Mouse (Mus musculus): ENCODE results near the gene Thbs2. TPM values are rescaled to one million over a fixed set of nuclear protein-coding genes. Genes with fewer than 3 reads are reported as not detected.
"Not testable (repeated sequence)": the region's sequence is repeated elsewhere in the genome, so short reads cannot be mapped to it uniquely, and the experiment has no call there.

The Thbs2 gene
- polyA plus RNA-seq, 1 experiment = 6.4 TPM

- H3K27ac ChIP-seq (ENCODE audit: insufficient read depth, low read length) = no peak overlapping the region
- WGBS = 89% methylated on average over 12 of the region's 12 CpGs
- no peaks in the 10 kb centered on the region for H3K27me3 ChIP-seq (ENCODE audit: control insufficient read depth, insufficient read depth, low read length)
- H3K36me3 ChIP-seq (ENCODE audit: control insufficient read depth, insufficient read depth, low read length) = no peaks in the 10 kb centered on the region
- H3K4me3 ChIP-seq (ENCODE audit: extremely low read depth, insufficient read depth, insufficient read length) = no peak overlapping the region
- no peak for DNase-seq (ENCODE audit: low read depth in 1 of 2, low spot score in 2 of 2)
- TF ChIP-seq POLR2A (IDR thresholded peaks at IDR 0.05; ENCODE audit: low read depth, low read length) = no peak
- no peak for TF ChIP-seq CTCF (IDR thresholded peaks at IDR 0.05; ENCODE audit: extremely low read depth, insufficient read depth, insufficient read length, insufficient replicate concordance)
- H3K4me1 ChIP-seq (ENCODE audit: control insufficient read depth, insufficient read depth, insufficient read length) = no peaks in the 10 kb centered on the region
Observed at GRCm38 (mm10) chr17:14627828-14628338, 66.2 kb downstream of the Thbs2 start.

GRCm38 (mm10) chr17:14624433-14624832 is 69.6 kb downstream of the Thbs2 start:
- TF ChIP-seq CTCF (IDR thresholded peaks at IDR 0.05; ENCODE audit: extremely low read depth, insufficient read depth, insufficient read length, insufficient replicate concordance) (no peak), POLR2A (IDR thresholded peaks at IDR 0.05; ENCODE audit: low read depth, low read length) (no peak)
- Histone ChIP-seq H3K27me3 (ENCODE audit: control insufficient read depth, insufficient read depth, low read length) (no peaks in the 10 kb centered on the region), H3K36me3 (ENCODE audit: control insufficient read depth, insufficient read depth, low read length) (no peaks in the 10 kb centered on the region), H3K4me3 (ENCODE audit: extremely low read depth, insufficient read depth, insufficient read length) (no peak overlapping the region), H3K4me1 (ENCODE audit: control insufficient read depth, insufficient read depth, insufficient read length) (no peaks in the 10 kb centered on the region), H3K27ac (ENCODE audit: insufficient read depth, low read length) (no peak overlapping the region)
- DNase-seq (ENCODE audit: low read depth in 1 of 2, low spot score in 2 of 2) = no peak
- WGBS = 59% methylated on average over 8 of the region's 8 CpGs

- not testable (repeated sequence) for H3K36me3 ChIP-seq (ENCODE audit: control insufficient read depth, insufficient read depth, low read length)
Observed at GRCm38 (mm10) chr17:14621006-14621405, 73.0 kb downstream of the Thbs2 start.

GRCm38 (mm10) chr17:14620037-14620436 is 74.0 kb downstream of the Thbs2 start:
- H3K4me3 ChIP-seq (ENCODE audit: extremely low read depth, insufficient read depth, insufficient read length) = no peak overlapping the region
- H3K27me3 ChIP-seq (ENCODE audit: control insufficient read depth, insufficient read depth, low read length) = no peaks in the 10 kb centered on the region
- no peak for DNase-seq (ENCODE audit: low read depth in 1 of 2, low spot score in 2 of 2)
- no peak for TF ChIP-seq CTCF (IDR thresholded peaks at IDR 0.05; ENCODE audit: extremely low read depth, insufficient read depth, insufficient read length, insufficient replicate concordance)
- no peak for TF ChIP-seq POLR2A (IDR thresholded peaks at IDR 0.05; ENCODE audit: low read depth, low read length)
- no peaks in the 10 kb centered on the region for H3K4me1 ChIP-seq (ENCODE audit: control insufficient read depth, insufficient read depth, insufficient read length)
- no peaks in the 10 kb centered on the region for H3K36me3 ChIP-seq (ENCODE audit: control insufficient read depth, insufficient read depth, low read length)
- no peak overlapping the region for H3K27ac ChIP-seq (ENCODE audit: insufficient read depth, low read length)
- 84% methylated on average over 3 of the region's 3 CpGs for WGBS

More at GRCm38 (mm10) chr17:14621006-14621405, 73.0 kb downstream of the Thbs2 start:
- DNase-seq (ENCODE audit: low read depth in 1 of 2, low spot score in 2 of 2); H3K4me1 ChIP-seq (ENCODE audit: control insufficient read depth, insufficient read depth, insufficient read length); H3K27ac ChIP-seq (ENCODE audit: insufficient read depth, low read length); H3K4me3 ChIP-seq (ENCODE audit: extremely low read depth, insufficient read depth, insufficient read length); H3K27me3 ChIP-seq (ENCODE audit: control insufficient read depth, insufficient read depth, low read length): not testable (repeated sequence)

- 87% methylated on average over 4 of the region's 4 CpGs for WGBS
Observed at GRCm38 (mm10) chr17:14619038-14619437, 75.0 kb downstream of the Thbs2 start.

More at GRCm38 (mm10) chr17:14619038-14619437, 75.0 kb downstream of the Thbs2 start:
- TF ChIP-seq POLR2A (IDR thresholded peaks at IDR 0.05; ENCODE audit: low read depth, low read length) (no peak), CTCF (IDR thresholded peaks at IDR 0.05; ENCODE audit: extremely low read depth, insufficient read depth, insufficient read length, insufficient replicate concordance) (no peak)
- Histone ChIP-seq H3K27ac (ENCODE audit: insufficient read depth, low read length) (no peak overlapping the region), H3K4me1 (ENCODE audit: control insufficient read depth, insufficient read depth, insufficient read length) (no peaks in the 10 kb centered on the region), H3K4me3 (ENCODE audit: extremely low read depth, insufficient read depth, insufficient read length) (no peak overlapping the region), H3K36me3 (ENCODE audit: control insufficient read depth, insufficient read depth, low read length) (no peaks in the 10 kb centered on the region), H3K27me3 (ENCODE audit: control insufficient read depth, insufficient read depth, low read length) (no peaks in the 10 kb centered on the region)
- no peak for DNase-seq (ENCODE audit: low read depth in 1 of 2, low spot score in 2 of 2)

Other genes starting within 250 kb of the Thbs2 start
- gene Wdr27, start 248.9 kb upstream of the Thbs2 start, polyA plus RNA-seq (2012; rRNA removed) = 0.65 and 0.81 TPM in 2 replicates
- gene 1600012H06Rik, start 248.9 kb upstream of the Thbs2 start, polyA plus RNA-seq (2012; rRNA removed) = 9.9 and 11.6 TPM in 2 replicates